15 mouse cellular contexts compared by ENCODE assay signal in the genomic region with DNA sequence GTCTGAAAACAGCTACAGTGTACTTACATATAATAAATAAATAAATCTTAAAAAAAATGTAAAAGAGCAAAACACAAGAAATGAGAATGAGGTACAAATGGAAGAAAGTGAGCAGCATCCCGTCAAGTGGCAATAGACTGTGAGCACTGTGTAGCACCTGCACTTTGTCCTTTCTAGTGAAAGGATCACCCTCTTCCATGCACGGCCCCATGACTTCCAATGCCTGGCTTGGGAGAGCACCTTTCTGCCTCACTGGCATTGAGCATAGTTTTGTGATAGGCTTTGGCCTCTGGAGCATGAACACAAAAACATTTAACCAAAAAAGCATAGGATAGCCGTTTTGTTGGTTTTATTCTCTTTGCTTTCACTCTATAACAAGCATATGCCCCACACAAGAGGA.
"Had no signal": no experiment of that assay in that cellular context is flagged by ENCODE, and none has a peak within 500 bp of the region (broad histone marks: within the 10 kb centered on the region; RNA-seq: fewer than 3 reads in every experiment).

No protein-coding gene starts in this region.

- ATAC-seq: lung, postnatal 0 days; midbrain, embryonic 13.5 days; midbrain, embryonic 15.5 days had no signal

- H3K4me2 ChIP-seq: lung, embryonic 15.5 days; midbrain, embryonic 11.5 days; midbrain, embryonic 13.5 days; midbrain, embryonic 15.5 days; neural tube, embryonic 12.5 days; stomach, embryonic 15.5 days had no signal

- H3K9me3 ChIP-seq: lung, embryonic 15.5 days; midbrain, embryonic 13.5 days; midbrain, embryonic 15.5 days; neural tube, embryonic 12.5 days; stomach, embryonic 15.5 days had no signal

- H3K27me3 ChIP-seq: lung, embryonic 15.5 days; midbrain, embryonic 13.5 days; midbrain, embryonic 15.5 days; neural tube, embryonic 12.5 days; stomach, embryonic 15.5 days had no signal

- DNase-seq: lung, adult 2 months; lung, postnatal 14 days; right cerebral cortex, postnatal 14 days; thymus, adult 2 months; thymus, postnatal 25 days; thymus, postnatal 4 days had no signal

- H3K9ac ChIP-seq: lung, embryonic 15.5 days; midbrain, embryonic 13.5 days; midbrain, embryonic 15.5 days; neural tube, embryonic 12.5 days; stomach, embryonic 15.5 days had no signal

- H3K36me3 ChIP-seq: midbrain, embryonic 13.5 days; midbrain, embryonic 15.5 days; neural tube, embryonic 12.5 days; stomach, embryonic 15.5 days had no signal

- H3K4me3 ChIP-seq: lung, embryonic 15.5 days; midbrain, embryonic 13.5 days; midbrain, embryonic 15.5 days; neural tube, embryonic 12.5 days; stomach, embryonic 15.5 days had no signal

- H3K27ac ChIP-seq: lung, embryonic 15.5 days; macrophage; midbrain, embryonic 13.5 days; midbrain, embryonic 15.5 days; neural tube, embryonic 12.5 days; stomach, embryonic 15.5 days; stomach, postnatal 0 days had no signal

- H3K4me1 ChIP-seq: midbrain, embryonic 13.5 days; midbrain, embryonic 15.5 days; neural tube, embryonic 12.5 days; stomach, embryonic 15.5 days had no signal
